Mouse (Mus musculus) lung, embryonic 15.5 days (tissue): ENCODE data around the gene Rcn1. TPM values are rescaled to one million over a fixed set of nuclear protein-coding genes. Genes with fewer than 3 reads are reported as not detected.

Experiments
- polyA plus RNA-seq: library from polyadenylated mRNA; unstranded; fragments of >200 nt; fragmentation: Nextera tagmentation; extraction: Ambion mirVana; gene quantifications from 2 replicates; pipeline ENCODE4 v1.2.1, GENCODE M21; 2015

Gene Rcn1
- polyA plus RNA-seq, 1 experiment from 2014 or later, result 156 TPM

Other genes with a start within 250 kb of the Rcn1 start
- 0.16 and 0.40 TPM in 2 replicates for gene Them7, start 175.0 kb downstream of the Rcn1 start, polyA plus RNA-seq